Mouse (Mus musculus) stomach, embryonic 14.5 days (tissue): ENCODE measurements around the gene Cyb561. TPM values are rescaled to one million over a fixed set of nuclear protein-coding genes. Genes with fewer than 3 reads are reported as not detected.

ENCODE experiments used
- polyA plus RNA-seq: library from polyadenylated mRNA; unstranded; fragments of >200 nt; fragmentation: Nextera tagmentation; extraction: Ambion mirVana; gene quantifications from 2 replicates; pipeline ENCODE4 v1.2.1, GENCODE M21; 2014

The Cyb561 gene
- polyA plus RNA-seq, 1 experiment from 2014 or later, result 36.8 TPM

Other genes starting within 250 kb of the Cyb561 start
- 0.72 and 0.80 TPM in 2 replicates for gene Ace, start 14.6 kb upstream of the Cyb561 start, polyA plus RNA-seq
- not detected in 2 replicates for gene Ace3, start 41.3 kb upstream of the Cyb561 start, polyA plus RNA-seq
- 0.07 and 0.38 TPM in 2 replicates for gene Kcnh6, start 54.8 kb upstream of the Cyb561 start, polyA plus RNA-seq
- gene Dcaf7, start 83.5 kb upstream of the Cyb561 start, polyA plus RNA-seq, result 61.9 and 63.0 TPM in 2 replicates
- gene Taco1, start 112.7 kb upstream of the Cyb561 start, polyA plus RNA-seq, result 7.7 and 11.1 TPM in 2 replicates
- gene Map3k3, start 131.3 kb upstream of the Cyb561 start, polyA plus RNA-seq, result 20.7 and 25.8 TPM in 2 replicates
- gene Gm10840, start 207.5 kb upstream of the Cyb561 start, polyA plus RNA-seq, result not detected in 2 replicates
- gene Limd2, start 207.5 kb upstream of the Cyb561 start, polyA plus RNA-seq, result 149 and 157 TPM in 2 replicates
- gene Strada, start 248.8 kb upstream of the Cyb561 start, polyA plus RNA-seq, result 23.2 and 27.5 TPM in 2 replicates